Mouse (Mus musculus): ENCODE data around the gene Xxylt1. TPM values are rescaled to one million over a fixed set of nuclear protein-coding genes. Genes with fewer than 3 reads are reported as not detected.
A peak's percentile ranks its signal among the peaks of the same experiment; 100 is the strongest.

Xxylt1 gene
- polyA plus RNA-seq, 1 experiment from 2014 or later: 22.4 TPM

GRCm38 (mm10) chr16:31039803-31040459 lies 41.3 kb downstream of the Xxylt1 start:
- Histone ChIP-seq H3K4me1 (peaks cover 27% of the 10 kb centered on the region), H3K27ac (peak overlapping the region; percentile 61; the same call in 1 of the 2 replicates), H3K9me3 (no peaks in the 10 kb centered on the region), H3K9ac (no peak overlapping the region), H3K4me2 (no peak overlapping the region), H3K4me3 (no peak overlapping the region), H3K36me3 (no peaks in the 10 kb centered on the region), H3K27me3 (no peaks in the 10 kb centered on the region)
- no peak for ATAC-seq (ENCODE audit: insufficient number of reproducible peaks, insufficient read depth, low FRiP score, low TSS enrichment, low read depth)
- 64% methylated on average over 9 of the region's 9 CpGs for WGBS

GRCm38 (mm10) chr16:31037431-31037830 lies 43.8 kb downstream of the Xxylt1 start:
- H3K4me1 ChIP-seq: peaks cover 36% of the 10 kb centered on the region
- H3K9ac ChIP-seq: no peak overlapping the region
- no peaks in the 10 kb centered on the region for H3K27me3 ChIP-seq
- no peaks in the 10 kb centered on the region for H3K9me3 ChIP-seq
- H3K27ac ChIP-seq: no peak overlapping the region
- H3K4me3 ChIP-seq: no peak overlapping the region
- ATAC-seq (ENCODE audit: insufficient number of reproducible peaks, insufficient read depth, low FRiP score, low TSS enrichment, low read depth): no peak
- H3K4me2 ChIP-seq: no peak overlapping the region
- WGBS: 67% methylated on average over 1 of the region's 1 CpGs
- H3K36me3 ChIP-seq: no peaks in the 10 kb centered on the region

- H3K36me3 ChIP-seq: no peaks in the 10 kb centered on the region
- H3K4me2 ChIP-seq: no peak overlapping the region
- H3K27ac ChIP-seq: peak overlapping the region; percentile 72
- 0 out of 2 replicates have a peak, but pooled peaks have one; percentile 20 for ATAC-seq (ENCODE audit: insufficient number of reproducible peaks, insufficient read depth, low FRiP score, low TSS enrichment, low read depth)
- peaks cover 42% of the 10 kb centered on the region for H3K4me1 ChIP-seq
- no peak overlapping the region for H3K9ac ChIP-seq
- 54% methylated on average over 8 of the region's 8 CpGs for WGBS
- H3K27me3 ChIP-seq: no peaks in the 10 kb centered on the region
- H3K4me3 ChIP-seq: no peak overlapping the region
- H3K9me3 ChIP-seq: no peaks in the 10 kb centered on the region
Observed at GRCm38 (mm10) chr16:31035651-31036245, 45.5 kb downstream of the Xxylt1 start.

- no peaks in the 10 kb centered on the region for H3K27me3 ChIP-seq
- WGBS: 39% methylated on average over 7 of the region's 7 CpGs
- ATAC-seq (ENCODE audit: insufficient number of reproducible peaks, insufficient read depth, low FRiP score, low TSS enrichment, low read depth): no peak
- no peak overlapping the region for H3K9ac ChIP-seq
- peaks cover 43% of the 10 kb centered on the region for H3K4me1 ChIP-seq
- H3K27ac ChIP-seq: peak overlapping the region; percentile 84
- H3K36me3 ChIP-seq: no peaks in the 10 kb centered on the region
- no peaks in the 10 kb centered on the region for H3K9me3 ChIP-seq
- H3K4me2 ChIP-seq: no peak overlapping the region
- H3K4me3 ChIP-seq: no peak overlapping the region
Observed at GRCm38 (mm10) chr16:31035235-31035634, 46.0 kb downstream of the Xxylt1 start.

- Histone ChIP-seq H3K9me3 (no peaks in the 10 kb centered on the region), H3K27me3 (no peaks in the 10 kb centered on the region), H3K4me1 (peaks cover 41% of the 10 kb centered on the region), H3K4me3 (no peak overlapping the region), H3K4me2 (no peak overlapping the region), H3K27ac (no peak overlapping the region), H3K36me3 (no peaks in the 10 kb centered on the region), H3K9ac (no peak overlapping the region)
- 72% methylated on average over 3 of the region's 3 CpGs for WGBS
- ATAC-seq (ENCODE audit: insufficient number of reproducible peaks, insufficient read depth, low FRiP score, low TSS enrichment, low read depth): no peak
Observed at GRCm38 (mm10) chr16:31034051-31034450, 47.2 kb downstream of the Xxylt1 start.

GRCm38 (mm10) chr16:31029739-31030485 lies 51.3 kb downstream of the Xxylt1 start:
- Histone ChIP-seq H3K4me3 (no peak overlapping the region), H3K4me1 (peaks cover 25% of the 10 kb centered on the region), H3K36me3 (no peaks in the 10 kb centered on the region), H3K27ac (no peak overlapping the region), H3K4me2 (no peak overlapping the region), H3K9ac (no peak overlapping the region), H3K9me3 (no peaks in the 10 kb centered on the region), H3K27me3 (no peaks in the 10 kb centered on the region)
- 68% methylated on average over 11 of the region's 11 CpGs for WGBS
- no peak for ATAC-seq (ENCODE audit: insufficient number of reproducible peaks, insufficient read depth, low FRiP score, low TSS enrichment, low read depth)

- H3K27ac ChIP-seq: no peak overlapping the region
- no peaks in the 10 kb centered on the region for H3K27me3 ChIP-seq
- no peak overlapping the region for H3K4me2 ChIP-seq
- H3K36me3 ChIP-seq: no peaks in the 10 kb centered on the region
- H3K4me1 ChIP-seq: peaks cover 15% of the 10 kb centered on the region; the same call in 1 of the 2 replicates
- H3K9ac ChIP-seq: no peak overlapping the region
- no peak for ATAC-seq (ENCODE audit: insufficient number of reproducible peaks, insufficient read depth, low FRiP score, low TSS enrichment, low read depth)
- no peak overlapping the region for H3K4me3 ChIP-seq
- H3K9me3 ChIP-seq: no peaks in the 10 kb centered on the region
Observed at GRCm38 (mm10) chr16:31027675-31028074, 53.6 kb downstream of the Xxylt1 start.

- Histone ChIP-seq H3K4me3 (no peak overlapping the region), H3K4me1 (peaks cover 26% of the 10 kb centered on the region), H3K27me3 (no peaks in the 10 kb centered on the region), H3K4me2 (no peak overlapping the region), H3K9ac (no peak overlapping the region), H3K27ac (no peak overlapping the region), H3K9me3 (no peaks in the 10 kb centered on the region), H3K36me3 (no peaks in the 10 kb centered on the region)
- ATAC-seq (ENCODE audit: insufficient number of reproducible peaks, insufficient read depth, low FRiP score, low TSS enrichment, low read depth): no peak
- 90% methylated on average over 7 of the region's 7 CpGs for whole genome bisulfite sequencing
Observed at GRCm38 (mm10) chr16:31025516-31025915, 55.7 kb downstream of the Xxylt1 start.

GRCm38 (mm10) chr16:31024997-31025396 lies 56.2 kb downstream of the Xxylt1 start:
- no peaks in the 10 kb centered on the region for H3K36me3 ChIP-seq
- H3K27me3 ChIP-seq: no peaks in the 10 kb centered on the region
- peaks cover 26% of the 10 kb centered on the region for H3K4me1 ChIP-seq
- WGBS: 77% methylated on average over 4 of the region's 4 CpGs
- no peak overlapping the region for H3K9ac ChIP-seq
- H3K4me2 ChIP-seq: no peak overlapping the region
- H3K27ac ChIP-seq: no peak overlapping the region
- H3K4me3 ChIP-seq: no peak overlapping the region
- no peaks in the 10 kb centered on the region for H3K9me3 ChIP-seq
- ATAC-seq (ENCODE audit: insufficient number of reproducible peaks, insufficient read depth, low FRiP score, low TSS enrichment, low read depth): no peak

- no peak for ATAC-seq (ENCODE audit: insufficient number of reproducible peaks, insufficient read depth, low FRiP score, low TSS enrichment, low read depth)
- H3K4me2 ChIP-seq: no peak overlapping the region
- H3K9me3 ChIP-seq: no peaks in the 10 kb centered on the region
- no peak overlapping the region for H3K4me3 ChIP-seq
- no peak overlapping the region for H3K9ac ChIP-seq
- H3K4me1 ChIP-seq: peaks cover 31% of the 10 kb centered on the region
- H3K27me3 ChIP-seq: no peaks in the 10 kb centered on the region
- WGBS: 79% methylated on average over 7 of the region's 7 CpGs
- H3K27ac ChIP-seq: no peak overlapping the region
- no peaks in the 10 kb centered on the region for H3K36me3 ChIP-seq
Observed at GRCm38 (mm10) chr16:31024221-31024620, 57.0 kb downstream of the Xxylt1 start.

GRCm38 (mm10) chr16:31023803-31024202 lies 57.4 kb downstream of the Xxylt1 start:
- H3K4me1 ChIP-seq: peaks cover 36% of the 10 kb centered on the region
- WGBS: 84% methylated on average over 8 of the region's 8 CpGs
- H3K9me3 ChIP-seq: no peaks in the 10 kb centered on the region
- no peaks in the 10 kb centered on the region for H3K36me3 ChIP-seq
- H3K27me3 ChIP-seq: no peaks in the 10 kb centered on the region
- no peak for ATAC-seq (ENCODE audit: insufficient number of reproducible peaks, insufficient read depth, low FRiP score, low TSS enrichment, low read depth)
- no peak overlapping the region for H3K27ac ChIP-seq
- H3K9ac ChIP-seq: no peak overlapping the region
- no peak overlapping the region for H3K4me3 ChIP-seq
- H3K4me2 ChIP-seq: no peak overlapping the region

GRCm38 (mm10) chr16:31022287-31022686 lies 58.9 kb downstream of the Xxylt1 start:
- Histone ChIP-seq H3K4me1 (peaks cover 43% of the 10 kb centered on the region), H3K27ac (no peak overlapping the region), H3K27me3 (no peaks in the 10 kb centered on the region), H3K4me2 (no peak overlapping the region), H3K9me3 (no peaks in the 10 kb centered on the region), H3K9ac (no peak overlapping the region), H3K36me3 (no peaks in the 10 kb centered on the region), H3K4me3 (no peak overlapping the region)
- WGBS: 60% methylated on average over 5 of the region's 5 CpGs
- ATAC-seq (ENCODE audit: insufficient number of reproducible peaks, insufficient read depth, low FRiP score, low TSS enrichment, low read depth): no peak

All from embryonic facial prominence, embryonic 13.5 days (tissue).